Mouse (Mus musculus) gastrocnemius, postnatal 36 days (tissue): Measurements from ENCODE around the gene Vps13d. TPM values are rescaled to one million over a fixed set of nuclear protein-coding genes. Genes with fewer than 3 reads are reported as not detected.
A peak's percentile ranks its signal among the peaks of the same experiment; 100 is the strongest.

Experiments
- DNase-seq, 2 experiments: peaks; one replicate each; pipeline ENCODE4 v3.0.0; 2022
- intact Hi-C: fragments of 180-260 bp; cut with DNase I; formaldehyde crosslinking; loops from one replicate; pipeline ENCODE4 v1.15.1; 2025
- total RNA-seq, 2 experiments: library from RNA; stranded (reverse); gene quantifications; 2 replicates each; pipeline ENCODE4 v1.2.3; 2021

The Vps13d gene
- total RNA-seq, 2 experiments from 2014 or later = 28.4 to 31.1 TPM

DNA sequence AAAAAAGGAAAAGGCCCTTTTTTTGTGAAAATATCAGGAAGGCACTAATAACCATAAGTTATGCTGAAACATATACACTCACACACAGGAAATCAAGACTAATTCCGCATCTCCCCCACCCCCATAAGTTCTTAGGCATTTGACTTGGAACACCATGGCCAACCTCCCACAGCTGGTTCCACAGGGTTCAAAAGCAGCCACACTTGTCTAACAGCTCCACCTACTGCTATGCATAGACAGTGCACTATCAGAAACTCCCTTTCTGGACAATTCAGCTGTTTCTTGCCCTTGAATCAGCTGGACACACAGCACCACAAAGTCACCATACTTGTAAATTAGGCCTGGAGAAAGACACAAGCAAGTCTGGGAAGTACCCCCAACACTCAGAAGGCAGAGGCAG is 33.6 kb downstream of the Vps13d start:
- intact Hi-C loops = no loop called here
- no peak for DNase-seq

DNA sequence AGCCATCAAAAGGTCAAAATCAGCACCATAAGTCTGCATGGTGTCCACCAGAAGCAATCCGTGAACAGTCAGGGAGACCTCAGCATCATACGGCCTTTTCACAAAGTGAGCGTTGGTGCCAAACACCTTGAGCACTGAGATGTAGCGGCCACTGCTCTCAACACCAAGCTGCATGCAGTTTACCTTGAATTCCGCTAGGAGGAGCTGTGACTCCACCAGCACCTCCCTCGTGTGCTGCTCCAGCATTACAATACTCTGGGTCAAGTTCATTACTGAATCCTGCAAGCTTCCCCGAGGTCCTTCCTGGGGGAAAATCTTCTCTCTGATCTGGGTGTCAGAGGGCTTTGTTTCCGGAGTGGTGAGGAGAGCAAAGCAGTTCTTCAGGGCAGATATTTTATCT is 38.8 kb downstream of the Vps13d start:
- intact Hi-C loops = loop anchor here (5.0 kb wide), 1 partner anchor 131 kb away; no protein-coding TSS in a partner anchor
- DNase-seq = peak in 1 of 2 experiments; percentile 35

DNA sequence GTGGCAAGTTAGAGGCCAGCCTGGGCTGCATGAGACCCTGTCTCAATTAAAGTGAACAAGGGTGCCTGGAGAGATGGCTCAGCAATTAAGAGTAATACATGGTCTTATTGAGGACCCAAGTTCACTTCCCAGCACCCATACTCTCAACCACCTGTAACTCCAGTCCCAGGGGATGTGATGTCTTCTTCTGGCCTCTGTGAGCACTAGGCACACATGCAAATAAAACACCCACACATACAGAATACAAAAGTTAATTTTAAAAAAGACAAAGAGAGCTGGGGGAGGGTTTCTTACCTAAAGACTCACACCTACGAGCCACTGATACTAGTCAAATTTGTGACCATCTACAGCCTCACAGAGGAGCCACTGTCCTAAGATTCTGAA is 43.7 kb downstream of the Vps13d start:
- intact Hi-C loops = loop anchor here (5.0 kb wide), 1 partner anchor 41 kb away; no protein-coding TSS in a partner anchor
- no peak for DNase-seq

DNA sequence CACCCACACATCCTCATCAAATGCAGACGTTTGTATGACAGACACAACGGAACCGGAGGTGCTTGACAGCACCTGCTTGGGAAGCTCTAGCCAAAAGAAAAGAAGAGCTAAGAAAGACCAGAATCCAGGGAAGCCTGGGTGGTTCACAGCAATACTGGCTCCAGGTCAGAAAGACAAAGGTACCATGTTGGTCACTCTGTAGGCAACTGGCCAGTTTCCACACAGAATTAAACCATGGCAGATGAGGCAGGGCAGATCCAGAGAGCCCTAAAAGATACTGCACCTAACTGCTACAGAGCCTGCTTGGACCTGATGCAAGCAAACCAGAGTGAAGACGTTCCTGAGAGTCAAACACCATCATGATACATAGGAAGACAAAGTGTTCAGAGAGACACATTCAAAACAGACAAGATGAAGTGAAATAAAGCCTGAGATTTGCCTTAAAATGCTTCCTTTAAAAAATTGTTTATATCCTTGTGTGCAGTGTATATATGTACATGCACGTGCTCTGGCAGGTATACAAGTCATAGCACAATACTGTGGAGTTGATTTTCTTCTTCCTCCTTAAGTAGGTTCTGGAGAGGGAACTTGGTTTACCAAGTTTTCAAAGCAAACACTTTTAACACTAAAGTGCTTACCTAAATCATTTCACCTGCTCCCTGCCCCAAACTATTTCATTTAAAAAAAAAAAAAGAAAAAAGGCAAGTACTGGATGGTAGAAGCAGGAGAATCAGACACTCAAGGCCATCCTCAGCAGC is 44.3 kb downstream of the Vps13d start:
- intact Hi-C loops = loop anchor here (5.0 kb wide), 1 partner anchor 42 kb away; no protein-coding TSS in a partner anchor
- DNase-seq = no peak

DNA sequence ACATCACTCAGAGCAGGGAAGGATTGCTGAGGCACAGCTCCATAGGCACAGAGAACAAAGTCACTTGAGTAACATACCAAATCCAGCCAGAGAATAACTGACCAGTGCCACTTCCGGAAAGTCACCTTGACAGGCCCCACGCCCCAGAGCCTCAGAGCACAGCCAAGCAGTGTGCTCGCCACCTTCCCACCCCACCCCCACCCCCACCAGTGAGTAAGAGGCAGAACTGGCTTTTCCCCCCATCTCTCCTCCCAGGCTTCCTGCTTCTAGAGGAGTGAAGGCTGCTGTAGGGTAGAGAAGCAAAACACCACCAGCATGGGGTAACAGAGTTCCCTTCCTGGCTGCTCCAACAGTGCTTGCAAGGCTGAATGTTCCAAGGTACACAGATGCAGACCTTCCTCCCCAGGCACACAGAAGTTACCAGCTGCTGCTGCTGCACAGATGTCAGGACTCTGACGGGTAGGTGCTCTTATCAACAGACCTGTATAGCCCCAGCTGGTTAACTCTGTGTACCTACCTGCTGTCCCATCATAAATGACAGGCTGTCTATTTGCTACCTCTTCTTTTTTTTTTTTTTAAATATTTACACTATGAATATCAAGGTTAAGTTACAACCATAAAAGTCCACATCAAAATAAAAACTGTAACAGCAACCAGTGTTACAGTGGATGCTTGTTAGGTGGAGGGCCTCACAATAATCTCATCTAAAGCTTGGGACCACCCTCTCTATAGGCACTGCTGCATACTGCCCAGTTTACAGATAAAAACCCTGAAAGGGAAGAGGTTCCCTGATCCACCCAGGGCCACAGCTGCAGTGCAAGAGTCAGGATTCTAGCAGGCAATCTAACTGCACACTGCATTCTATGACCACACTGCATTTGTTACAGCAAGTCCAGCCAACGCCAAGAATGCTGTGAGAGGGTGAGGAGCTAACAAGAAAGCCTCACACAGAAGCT is 47.5 kb downstream of the Vps13d start:
- no peak for DNase-seq
- intact Hi-C loops = no loop called here

DNA sequence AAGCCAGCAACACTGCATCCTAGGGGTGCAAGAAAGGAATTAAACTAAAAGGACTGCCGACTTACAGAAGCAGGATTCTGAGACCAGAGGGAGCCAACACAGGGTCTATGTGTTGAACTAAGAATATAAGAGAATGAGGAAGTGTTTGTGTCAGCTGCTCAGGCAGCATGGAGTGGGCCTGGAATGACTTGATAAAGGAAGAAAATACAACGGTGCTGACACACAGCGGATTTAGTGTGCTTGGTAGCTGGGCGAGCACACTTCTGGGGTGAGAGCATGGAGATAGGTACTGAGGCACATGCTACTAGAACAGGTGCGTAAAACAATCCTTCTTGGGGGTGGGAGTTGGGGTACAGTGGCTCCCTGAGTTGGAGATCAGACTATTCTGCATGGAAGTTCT is 51.3 kb downstream of the Vps13d start:
- no peak for DNase-seq
- intact Hi-C loops = no loop called here

DNA sequence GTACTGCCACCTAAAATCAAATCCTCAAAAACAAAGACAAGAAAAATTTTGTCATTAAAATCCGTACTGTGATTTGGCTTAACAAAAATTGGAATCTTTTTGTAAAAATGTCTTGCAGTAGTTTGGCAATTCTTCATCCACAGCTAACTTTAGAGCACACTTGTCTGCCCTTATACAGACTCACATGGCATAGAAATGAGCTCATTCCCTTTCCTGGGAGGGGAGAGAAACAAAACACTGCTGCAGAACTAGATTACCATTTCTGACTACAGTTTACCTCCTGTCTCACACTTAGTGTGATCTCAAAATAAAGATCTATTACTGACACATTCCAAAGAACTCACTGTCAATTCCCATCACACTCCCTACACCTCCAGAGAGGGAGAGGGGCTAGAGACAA is 58.1 kb downstream of the Vps13d start:
- intact Hi-C loops = no loop called here
- no peak for DNase-seq

DNA sequence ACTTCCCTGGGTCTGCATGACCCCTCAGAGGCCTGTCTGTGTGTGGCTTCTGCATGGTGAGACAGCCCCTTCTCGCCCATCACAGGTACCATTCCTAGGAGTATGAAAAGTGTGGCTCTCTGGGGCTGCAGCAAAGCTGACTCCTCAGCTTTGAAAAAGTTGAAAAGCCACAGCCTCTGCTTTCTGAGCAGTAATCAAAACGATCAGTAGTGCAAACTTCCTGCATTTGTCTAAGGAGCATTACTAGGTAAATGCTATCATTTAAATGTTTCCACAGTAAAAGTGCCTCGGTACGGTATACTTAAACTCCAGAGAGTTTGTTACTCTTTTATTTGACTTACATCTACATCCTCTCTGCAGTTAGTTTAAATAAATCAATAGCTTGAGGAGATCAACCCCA is 59.3 kb downstream of the Vps13d start:
- no peak for DNase-seq
- intact Hi-C loops = no loop called here

DNA sequence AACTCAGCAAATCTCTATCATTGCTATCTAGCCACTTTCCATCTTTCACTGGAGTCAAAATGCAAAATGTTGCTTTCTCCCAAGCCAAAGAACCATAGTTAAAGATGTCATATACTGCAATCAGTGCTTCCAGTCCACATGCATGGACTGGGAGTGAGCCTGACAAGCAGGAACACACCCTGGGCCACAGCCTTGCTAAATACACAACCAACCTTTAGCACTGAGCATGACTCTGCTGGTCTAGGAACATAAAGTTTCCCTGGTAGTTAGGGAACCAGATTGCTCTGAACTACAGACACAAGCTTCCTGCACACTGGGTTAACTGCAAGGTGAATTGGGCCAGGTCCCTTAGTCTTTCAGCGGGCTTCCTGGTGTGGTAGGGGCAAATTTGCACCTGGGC is 64.0 kb downstream of the Vps13d start:
- intact Hi-C loops = no loop called here
- DNase-seq = no peak

DNA sequence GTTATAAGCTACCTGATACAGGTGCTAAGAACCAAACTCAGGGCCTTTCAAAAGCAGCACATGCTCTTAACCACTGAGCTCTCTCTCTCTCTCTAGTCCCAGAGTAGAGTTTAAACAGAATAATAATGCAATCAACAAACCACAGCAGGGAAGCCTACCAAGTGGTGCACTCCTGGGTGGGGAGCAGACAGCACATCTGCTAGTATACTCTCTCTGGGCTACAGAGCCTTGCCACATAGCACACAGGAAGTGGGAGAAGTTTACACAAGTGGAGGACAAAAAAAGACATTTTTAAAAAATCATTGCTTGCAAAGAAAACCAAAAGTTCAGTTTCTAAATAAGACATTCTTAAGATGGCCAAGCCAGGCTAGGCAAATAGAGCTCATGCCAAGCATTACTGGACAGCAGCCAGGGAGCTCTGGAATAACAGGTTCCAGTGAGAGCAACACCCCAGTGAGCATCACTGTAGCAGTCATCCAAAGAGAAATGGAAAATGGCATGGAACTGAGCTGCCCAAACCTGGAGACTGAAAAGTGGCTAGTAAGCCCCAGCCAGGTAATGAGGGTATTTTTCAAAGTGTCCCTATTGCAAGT is 64.8 kb downstream of the Vps13d start:
- intact Hi-C loops = loop anchor here (5.0 kb wide), 1 partner anchor 238 kb away; the partner anchor contains the start of gene Dhrs3

DNA sequence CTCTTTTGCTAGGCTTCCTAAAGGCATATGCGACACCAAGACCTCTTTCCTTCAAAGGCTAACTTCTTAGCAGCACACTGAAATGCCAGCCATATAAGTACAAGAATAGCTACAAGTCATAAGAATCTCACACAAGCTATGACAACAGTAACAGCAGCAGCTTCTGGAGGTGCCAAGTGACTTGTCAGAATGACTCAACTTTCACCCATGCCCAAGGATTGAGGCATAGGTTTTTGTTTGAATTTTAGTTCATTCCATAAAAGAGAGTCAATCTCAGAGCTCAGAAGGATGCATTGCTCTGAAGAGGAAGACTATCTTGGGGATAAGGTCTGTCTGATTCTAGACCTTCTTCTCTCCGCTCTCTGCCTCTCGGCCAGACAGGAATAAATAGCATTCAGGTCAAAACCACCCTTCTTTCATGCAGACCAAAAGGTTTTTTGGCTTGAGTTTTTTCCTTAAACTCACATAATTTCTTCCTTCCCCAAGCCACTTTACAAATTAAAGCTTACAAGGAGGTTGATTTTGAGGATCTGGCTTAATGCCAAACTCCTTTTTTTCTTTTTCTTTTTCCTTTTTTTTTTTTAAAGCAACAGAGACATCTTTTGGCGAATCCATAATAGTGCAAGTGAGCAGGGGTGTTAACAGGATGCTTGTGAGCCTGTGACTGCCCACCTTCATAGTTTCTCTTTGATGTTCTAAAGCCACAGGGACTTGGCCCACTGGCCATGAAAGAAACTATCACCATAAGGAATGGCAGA is 69.2 kb downstream of the Vps13d start:
- no peak for DNase-seq
- intact Hi-C loops = loop anchor here (5.0 kb wide), 1 partner anchor 233 kb away; the partner anchor contains the start of gene Dhrs3

More for the DNA sequence above, 64.8 kb downstream of the Vps13d start:
- peak; percentile 30 to 67 for DNase-seq

DNA sequence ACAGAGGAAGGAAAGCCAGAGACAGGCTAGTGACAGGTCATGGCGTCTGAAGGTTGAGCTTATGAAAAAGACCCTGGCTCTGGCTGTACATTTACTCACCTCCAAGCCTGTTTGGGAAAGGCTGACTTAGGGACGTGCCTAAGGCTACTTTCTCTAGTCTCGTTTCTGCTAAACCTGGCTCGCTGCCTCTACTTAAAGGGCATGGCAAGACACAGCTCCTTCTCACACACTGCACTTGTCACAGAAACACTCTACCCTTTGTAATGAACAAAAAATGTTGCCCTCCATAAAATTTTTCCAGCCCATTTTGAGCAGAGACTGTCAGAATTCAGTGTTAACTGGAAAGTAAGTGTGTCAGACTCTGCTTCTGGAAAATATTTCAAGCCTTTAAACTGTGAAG is 70.4 kb downstream of the Vps13d start:
- DNase-seq = no peak
- intact Hi-C loops = no loop called here

DNA sequence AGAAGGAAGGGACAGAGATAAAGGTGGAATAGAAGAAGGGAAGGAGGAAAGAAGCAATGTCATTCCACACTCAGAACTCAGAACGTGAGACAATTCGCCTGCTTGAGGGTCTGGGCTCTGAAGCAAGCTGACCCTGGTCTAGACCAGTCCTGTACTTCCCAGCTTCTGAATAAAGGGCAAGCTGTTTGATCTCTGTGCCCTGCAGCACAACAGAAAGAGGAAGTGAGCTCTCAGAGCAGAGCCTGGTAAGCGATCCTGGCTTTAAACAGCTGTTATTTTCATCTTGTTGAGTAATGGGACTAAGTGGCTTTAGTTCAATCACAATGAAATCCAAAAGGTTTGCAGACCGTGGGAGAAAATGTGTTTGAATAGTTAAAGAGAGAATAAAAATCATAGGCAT is 83.2 kb downstream of the Vps13d start:
- intact Hi-C loops = no loop called here
- no peak for DNase-seq

DNA sequence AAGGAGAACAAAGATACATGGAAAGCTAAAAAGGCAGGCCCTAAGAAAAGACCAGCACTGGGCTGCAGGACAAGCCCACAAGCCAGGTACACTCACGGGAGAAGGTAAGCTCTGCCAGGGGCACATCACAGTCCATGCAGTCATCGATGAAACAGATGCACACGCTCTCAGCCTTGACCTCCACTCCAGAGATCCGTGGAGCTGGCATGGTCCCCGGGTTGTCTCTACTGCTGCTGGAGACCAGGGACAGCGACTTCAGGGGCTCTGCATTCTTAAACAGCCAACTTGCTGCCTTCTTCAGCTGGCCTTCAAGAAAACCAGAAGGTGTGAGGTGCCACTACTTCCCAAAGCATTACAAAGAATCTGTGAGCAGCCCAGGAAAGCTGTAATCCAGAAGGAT is 84.1 kb downstream of the Vps13d start:
- intact Hi-C loops = no loop called here
- no peak for DNase-seq

DNA sequence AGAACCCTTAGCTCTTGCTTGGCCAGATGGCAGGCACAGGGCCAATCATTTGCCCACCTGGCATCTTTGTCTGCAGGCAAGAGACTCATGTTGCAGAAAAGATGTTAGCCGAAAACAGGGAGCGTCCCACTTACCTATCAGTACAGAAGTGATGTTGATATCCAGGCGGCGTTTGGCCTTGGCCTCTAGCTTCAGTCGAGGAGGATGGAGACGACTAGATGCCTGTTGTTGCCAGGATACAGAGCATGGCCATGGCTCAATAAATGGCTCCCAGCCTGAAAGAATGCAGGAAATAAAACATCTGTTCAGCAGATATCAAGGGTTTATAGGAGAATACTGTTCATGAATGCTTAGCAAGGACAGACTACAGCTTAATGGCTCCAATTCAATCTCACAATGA is 88.0 kb downstream of the Vps13d start:
- intact Hi-C loops = no loop called here
- DNase-seq = no peak

DNA sequence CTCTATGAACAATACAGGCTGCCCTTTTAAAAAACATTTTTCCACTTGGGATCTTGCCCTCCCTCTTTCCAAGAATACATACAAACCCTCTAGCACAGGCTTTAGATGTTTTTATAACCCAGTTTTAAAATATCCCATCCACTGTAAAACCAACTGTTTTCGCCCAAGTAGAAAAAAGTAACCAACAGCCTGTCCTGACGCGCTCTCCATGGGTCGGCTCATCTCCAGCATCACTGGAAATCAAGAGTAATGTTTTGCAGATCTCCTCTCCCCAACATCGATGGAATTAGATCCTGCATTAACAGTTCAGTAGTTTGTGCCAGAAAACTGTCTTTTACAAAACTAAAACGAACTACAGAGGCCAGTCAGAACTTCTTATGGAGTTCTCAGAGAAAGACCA is 89.5 kb downstream of the Vps13d start:
- DNase-seq = no peak
- intact Hi-C loops = no loop called here

DNA sequence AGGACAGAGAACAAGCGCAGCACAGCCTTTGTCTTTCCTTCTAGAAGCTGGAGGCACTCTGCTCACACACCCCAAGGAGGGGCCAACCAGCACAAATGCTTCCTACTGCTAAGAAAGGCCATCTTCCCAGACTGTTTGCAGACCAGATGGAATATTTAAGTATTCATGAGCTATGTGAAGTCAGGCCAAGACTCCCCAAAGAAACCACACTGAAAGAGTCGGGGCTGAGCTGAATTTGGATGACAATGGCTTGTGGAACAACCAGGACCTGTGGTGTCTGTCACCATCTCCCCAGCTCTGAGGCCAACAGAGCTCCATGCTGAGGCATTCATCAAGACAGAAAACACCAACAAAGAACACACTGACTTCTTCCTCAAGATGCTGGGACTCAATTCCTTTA is 89.9 kb downstream of the Vps13d start:
- DNase-seq = no peak
- intact Hi-C loops = no loop called here

DNA sequence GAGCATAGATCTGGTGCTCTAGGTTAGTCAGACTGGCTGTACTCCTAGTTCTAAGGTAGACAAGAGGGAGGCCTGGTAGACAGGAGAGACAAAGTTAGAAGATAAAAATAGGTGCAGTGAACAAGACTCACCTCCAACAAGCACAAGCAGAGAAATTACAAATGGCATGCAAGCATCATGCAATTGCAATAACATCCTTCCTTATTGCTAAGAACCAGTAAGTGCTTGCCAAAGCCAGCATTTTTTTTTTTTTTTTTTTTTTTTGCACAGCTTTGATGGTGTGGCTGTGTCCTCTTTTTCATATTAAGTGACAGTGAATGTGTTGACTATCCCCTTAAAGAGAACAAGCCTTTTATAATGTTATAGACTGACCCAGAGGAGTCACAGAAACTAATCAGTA is 91.2 kb downstream of the Vps13d start:
- intact Hi-C loops = no loop called here
- DNase-seq = no peak

DNA sequence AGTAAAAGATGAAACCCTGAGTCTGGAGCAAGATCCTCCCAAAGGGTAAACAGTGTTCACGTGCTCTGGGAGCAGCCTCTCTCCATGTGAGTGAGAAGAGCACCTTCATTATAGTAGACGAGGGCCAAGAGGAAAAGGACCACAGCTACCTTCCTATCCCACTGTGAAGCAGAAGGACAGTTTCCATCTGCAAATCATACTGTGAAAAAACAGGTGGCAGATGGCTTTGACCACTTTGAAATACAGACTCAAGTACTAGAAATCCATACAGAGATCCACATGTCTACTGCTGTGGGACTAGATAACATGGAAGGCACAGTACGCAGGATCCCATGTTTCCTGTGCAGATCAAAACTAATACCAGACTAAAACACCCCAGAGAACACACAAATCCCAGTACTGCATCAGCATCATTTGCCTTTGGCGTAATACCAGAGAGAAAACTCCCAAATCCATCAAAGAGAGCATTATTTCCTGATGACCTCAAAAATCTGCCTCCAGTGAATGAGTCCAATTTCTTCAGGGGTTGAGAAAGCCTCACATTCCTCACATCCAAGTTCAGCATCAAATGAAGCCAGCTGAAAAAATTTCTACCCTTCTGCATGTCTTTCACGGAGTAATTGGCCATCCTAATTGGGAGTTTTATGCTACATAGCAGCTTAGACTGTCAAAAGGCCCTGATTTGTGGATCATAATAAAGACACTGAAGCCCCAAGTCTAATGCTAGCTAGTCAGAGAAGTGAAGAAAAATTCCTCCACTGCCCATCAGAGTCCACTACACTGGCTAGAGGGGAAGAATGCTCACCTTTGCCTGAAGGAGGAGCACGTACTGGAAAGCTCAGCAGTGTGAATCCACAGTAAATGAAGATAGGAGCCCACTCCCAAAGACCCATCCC is 92.7 kb downstream of the Vps13d start:
- intact Hi-C loops = no loop called here
- no peak for DNase-seq
